Mouse (Mus musculus) spleen, postnatal 10 days (tissue): Measurements from ENCODE around the gene Lrrc42.

Experiments
- DNase-seq, 2 experiments: peaks; one replicate each; pipeline ENCODE4 v3.0.0; 2021 to 2022; ENCODE audit warnings: low spot score in 2 of 2

Gene Lrrc42

GRCm38 (mm10) chr4:107249471-107249870 lies 3.9 kb downstream of the Lrrc42 start:
- DNase-seq: no peak

- DNase-seq: no peak
Observed at GRCm38 (mm10) chr4:107248061-107248460, 5.3 kb downstream of the Lrrc42 start.

GRCm38 (mm10) chr4:107247110-107247509 lies 6.2 kb downstream of the Lrrc42 start:
- DNase-seq: no peak

GRCm38 (mm10) chr4:107246040-107246439 lies 7.3 kb downstream of the Lrrc42 start:
- no peak for DNase-seq

GRCm38 (mm10) chr4:107245368-107245767 lies 8.0 kb downstream of the Lrrc42 start:
- no peak for DNase-seq

- DNase-seq: no peak
Observed at GRCm38 (mm10) chr4:107243365-107244333, 9.7 kb downstream of the Lrrc42 start.

GRCm38 (mm10) chr4:107240196-107240595 lies 13.1 kb downstream of the Lrrc42 start:
- no peak for DNase-seq

- DNase-seq: no peak
Observed at GRCm38 (mm10) chr4:107238253-107238652, 15.1 kb downstream of the Lrrc42 start.

GRCm38 (mm10) chr4:107232219-107232618 lies 21.1 kb downstream of the Lrrc42 start:
- no peak for DNase-seq

GRCm38 (mm10) chr4:107226313-107226712 lies 27.0 kb downstream of the Lrrc42 start:
- DNase-seq: no peak

GRCm38 (mm10) chr4:107223225-107224204 lies 29.8 kb downstream of the Lrrc42 start:
- peak in 1 of 2 experiments; percentile 33 for DNase-seq

GRCm38 (mm10) chr4:107221524-107221923 lies 31.8 kb downstream of the Lrrc42 start:
- no peak for DNase-seq

GRCm38 (mm10) chr4:107217574-107217973 lies 35.8 kb downstream of the Lrrc42 start:
- peak; percentile 53 to 79 for DNase-seq

GRCm38 (mm10) chr4:107213279-107214011 lies 39.9 kb downstream of the Lrrc42 start:
- DNase-seq: peak in 1 of 2 experiments; percentile 26

- DNase-seq: no peak
Observed at GRCm38 (mm10) chr4:107211936-107212335, 41.4 kb downstream of the Lrrc42 start.

GRCm38 (mm10) chr4:107211465-107211864 lies 41.9 kb downstream of the Lrrc42 start:
- DNase-seq: no peak

- no peak for DNase-seq
Observed at GRCm38 (mm10) chr4:107210483-107211097, 42.7 kb downstream of the Lrrc42 start.

- DNase-seq: no peak
Observed at GRCm38 (mm10) chr4:107208880-107209279, 44.5 kb downstream of the Lrrc42 start, which contains the start of gene Ldlrad1. Gene Ldlrad1 (plus strand): TSS chr4:107209180.

GRCm38 (mm10) chr4:107207016-107207415 lies 46.3 kb downstream of the Lrrc42 start:
- DNase-seq: no peak

GRCm38 (mm10) chr4:107203001-107203400 lies 50.3 kb downstream of the Lrrc42 start:
- no peak for DNase-seq

GRCm38 (mm10) chr4:107201779-107202178 lies 51.6 kb downstream of the Lrrc42 start:
- no peak for DNase-seq
